Mouse (Mus musculus): ENCODE measurements around the gene Thyn1. TPM values are rescaled to one million over a fixed set of nuclear protein-coding genes. Genes with fewer than 3 reads are reported as not detected.

The Thyn1 gene
- polyA plus RNA-seq (2012; rRNA removed): 3.0 and 3.5 TPM in 2 replicates

- Histone ChIP-seq H3K27me3 (ENCODE audit: control insufficient read depth, insufficient read depth, low read length) (no peaks in the 10 kb centered on the region), H3K27ac (ENCODE audit: insufficient read depth, low read length) (0 out of 2 replicates have a peak within 1 kb of the TSS, but pooled peaks have one; percentile 8), H3K4me1 (ENCODE audit: control insufficient read depth, insufficient read depth, insufficient read length) (no peaks in the 10 kb centered on the region), H3K36me3 (ENCODE audit: control insufficient read depth, insufficient read depth, low read length) (no peaks in the 10 kb centered on the region), H3K4me3 (ENCODE audit: extremely low read depth, insufficient read depth, insufficient read length) (peak within 1 kb of the TSS; percentile 95)
- TF ChIP-seq CTCF (IDR thresholded peaks at IDR 0.05; ENCODE audit: extremely low read depth, insufficient read depth, insufficient read length, insufficient replicate concordance) (no peak), POLR2A (IDR thresholded peaks at IDR 0.05; ENCODE audit: low read depth, low read length) (no peak)
- peak; percentile 77 to 86 for DNase-seq (ENCODE audit: low read depth in 1 of 2, low spot score in 2 of 2)
- 1% methylated on average over 35 of the region's 35 CpGs for WGBS
Observed at GRCm38 (mm10) chr9:26999461-27000395, at the start of gene Thyn1, which contains the start of gene Acad8. TSS of gene Thyn1 (plus strand) at chr9:26999710. TSS of gene Acad8 (minus strand) at chr9:26999566.

GRCm38 (mm10) chr9:26977754-26978153 is 21.8 kb upstream of the Thyn1 start:
- no peak overlapping the region for H3K27ac ChIP-seq (ENCODE audit: insufficient read depth, low read length)
- peaks cover 11% of the 10 kb centered on the region for H3K36me3 ChIP-seq (ENCODE audit: control insufficient read depth, insufficient read depth, low read length)
- no peak overlapping the region for H3K4me3 ChIP-seq (ENCODE audit: extremely low read depth, insufficient read depth, insufficient read length)
- H3K27me3 ChIP-seq (ENCODE audit: control insufficient read depth, insufficient read depth, low read length): no peaks in the 10 kb centered on the region
- no peaks in the 10 kb centered on the region for H3K4me1 ChIP-seq (ENCODE audit: control insufficient read depth, insufficient read depth, insufficient read length)
- 92% methylated on average over 9 of the region's 9 CpGs for WGBS
- TF ChIP-seq CTCF (IDR thresholded peaks at IDR 0.05; ENCODE audit: extremely low read depth, insufficient read depth, insufficient read length, insufficient replicate concordance) (no peak), POLR2A (IDR thresholded peaks at IDR 0.05; ENCODE audit: low read depth, low read length) (no peak)
- no peak for DNase-seq (ENCODE audit: low read depth in 1 of 2, low spot score in 2 of 2)

GRCm38 (mm10) chr9:26978776-26979175 is 20.7 kb upstream of the Thyn1 start:
- 97% methylated on average over 3 of the region's 3 CpGs for WGBS
- H3K36me3 ChIP-seq (ENCODE audit: control insufficient read depth, insufficient read depth, low read length): peaks cover 11% of the 10 kb centered on the region

GRCm38 (mm10) chr9:26985090-26985613 is 14.4 kb upstream of the Thyn1 start:
- Histone ChIP-seq H3K4me3 (ENCODE audit: extremely low read depth, insufficient read depth, insufficient read length) (no peak overlapping the region), H3K36me3 (ENCODE audit: control insufficient read depth, insufficient read depth, low read length) (peaks cover 3% of the 10 kb centered on the region), H3K4me1 (ENCODE audit: control insufficient read depth, insufficient read depth, insufficient read length) (no peaks in the 10 kb centered on the region), H3K27ac (ENCODE audit: insufficient read depth, low read length) (no peak overlapping the region), H3K27me3 (ENCODE audit: control insufficient read depth, insufficient read depth, low read length) (no peaks in the 10 kb centered on the region)
- TF ChIP-seq CTCF (IDR thresholded peaks at IDR 0.05; ENCODE audit: extremely low read depth, insufficient read depth, insufficient read length, insufficient replicate concordance): no peak
- no peak for TF ChIP-seq POLR2A (IDR thresholded peaks at IDR 0.05; ENCODE audit: low read depth, low read length)
- WGBS: 86% methylated on average over 2 of the region's 2 CpGs
- DNase-seq (ENCODE audit: low read depth in 1 of 2, low spot score in 2 of 2): no peak

More at GRCm38 (mm10) chr9:26978776-26979175, 20.7 kb upstream of the Thyn1 start:
- no peak for TF ChIP-seq CTCF (IDR thresholded peaks at IDR 0.05; ENCODE audit: extremely low read depth, insufficient read depth, insufficient read length, insufficient replicate concordance)
- TF ChIP-seq POLR2A (IDR thresholded peaks at IDR 0.05; ENCODE audit: low read depth, low read length): no peak
- no peak for DNase-seq (ENCODE audit: low read depth in 1 of 2, low spot score in 2 of 2)
- no peak overlapping the region for H3K4me3 ChIP-seq (ENCODE audit: extremely low read depth, insufficient read depth, insufficient read length)
- no peak overlapping the region for H3K27ac ChIP-seq (ENCODE audit: insufficient read depth, low read length)
- no peaks in the 10 kb centered on the region for H3K4me1 ChIP-seq (ENCODE audit: control insufficient read depth, insufficient read depth, insufficient read length)
- no peaks in the 10 kb centered on the region for H3K27me3 ChIP-seq (ENCODE audit: control insufficient read depth, insufficient read depth, low read length)

GRCm38 (mm10) chr9:26985668-26986277 is 13.7 kb upstream of the Thyn1 start:
- no peaks in the 10 kb centered on the region for H3K27me3 ChIP-seq (ENCODE audit: control insufficient read depth, insufficient read depth, low read length)
- no peak for DNase-seq (ENCODE audit: low read depth in 1 of 2, low spot score in 2 of 2)
- H3K27ac ChIP-seq (ENCODE audit: insufficient read depth, low read length): no peak overlapping the region
- no peak overlapping the region for H3K4me3 ChIP-seq (ENCODE audit: extremely low read depth, insufficient read depth, insufficient read length)
- H3K36me3 ChIP-seq (ENCODE audit: control insufficient read depth, insufficient read depth, low read length): peaks cover 3% of the 10 kb centered on the region
- TF ChIP-seq POLR2A (IDR thresholded peaks at IDR 0.05; ENCODE audit: low read depth, low read length) (no peak), CTCF (IDR thresholded peaks at IDR 0.05; ENCODE audit: extremely low read depth, insufficient read depth, insufficient read length, insufficient replicate concordance) (no peak)
- WGBS: 95% methylated on average over 6 of the region's 6 CpGs
- no peaks in the 10 kb centered on the region for H3K4me1 ChIP-seq (ENCODE audit: control insufficient read depth, insufficient read depth, insufficient read length)

- 90% methylated on average over 4 of the region's 4 CpGs for WGBS
- H3K36me3 ChIP-seq (ENCODE audit: control insufficient read depth, insufficient read depth, low read length): peaks cover 3% of the 10 kb centered on the region
- no peak overlapping the region for H3K4me3 ChIP-seq (ENCODE audit: extremely low read depth, insufficient read depth, insufficient read length)
Observed at GRCm38 (mm10) chr9:26990181-26990580, 9.3 kb upstream of the Thyn1 start.

More at GRCm38 (mm10) chr9:26990181-26990580, 9.3 kb upstream of the Thyn1 start:
- DNase-seq (ENCODE audit: low read depth in 1 of 2, low spot score in 2 of 2): no peak
- H3K27me3 ChIP-seq (ENCODE audit: control insufficient read depth, insufficient read depth, low read length): no peaks in the 10 kb centered on the region
- no peak for TF ChIP-seq CTCF (IDR thresholded peaks at IDR 0.05; ENCODE audit: extremely low read depth, insufficient read depth, insufficient read length, insufficient replicate concordance)
- H3K4me1 ChIP-seq (ENCODE audit: control insufficient read depth, insufficient read depth, insufficient read length): no peaks in the 10 kb centered on the region
- H3K27ac ChIP-seq (ENCODE audit: insufficient read depth, low read length): no peak overlapping the region

All from spleen, adult 2 months (tissue).